Mouse (Mus musculus) olfactory bulb, adult 2 months (tissue): Measurements from ENCODE around the gene Plb1.

Experiments
- CTCF ChIP-seq: fragments of 200-500 bp; IDR thresholded peaks from 2 replicates; pipeline ENCODE4 v1.5.1; 2012; ENCODE audit warnings: low read depth, mild to moderate bottlenecking, low read length, moderate library complexity; ENCODE audit not compliant: insufficient read depth
- POLR2A ChIP-seq: fragments of 200-500 bp; IDR thresholded peaks from 2 replicates; pipeline ENCODE4 v1.6.1; 2012; ENCODE audit warnings: mild to moderate bottlenecking, low read depth, low read length, moderate library complexity; ENCODE audit not compliant: insufficient read depth

DNA sequence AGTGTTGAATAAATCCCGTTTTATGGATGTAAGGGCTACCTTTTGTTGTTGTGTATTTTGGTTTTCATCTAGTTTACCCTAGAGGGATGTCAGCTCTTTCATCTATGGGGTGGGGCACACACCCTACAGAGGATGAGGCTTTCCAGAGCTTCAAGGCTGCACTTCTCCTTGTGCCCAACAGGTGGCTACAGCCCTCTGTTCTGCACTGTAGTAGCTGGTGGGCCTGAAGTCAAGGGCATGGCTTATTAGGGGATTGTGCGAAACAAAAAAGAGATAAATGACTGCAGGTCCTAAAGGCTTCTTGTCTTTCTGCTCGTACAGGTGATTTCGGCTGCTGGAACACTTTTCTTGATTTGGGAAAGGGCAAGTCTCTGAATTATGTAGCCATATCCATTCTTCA lies 27.9 kb upstream of the Plb1 start:
- 0 out of 2 replicates have a peak, but pooled peaks have one; percentile 10 for TF ChIP-seq CTCF
- no peak for TF ChIP-seq POLR2A
